Mouse (Mus musculus): ENCODE data around the gene Prim2.
A peak's percentile ranks its signal among the peaks of the same experiment; 100 is the strongest.
"Not testable (repeated sequence)": the region's sequence is repeated elsewhere in the genome, so short reads cannot be mapped to it uniquely, and the experiment has no call there.

Gene Prim2

GRCm38 (mm10) chr1:33649534-33650108, 20.0 kb downstream of the Prim2 start:
- no peak for DNase-seq

GRCm38 (mm10) chr1:33649021-33649420, 20.6 kb downstream of the Prim2 start:
- no peak for DNase-seq

GRCm38 (mm10) chr1:33647661-33648060, 21.9 kb downstream of the Prim2 start:
- no peak for DNase-seq

GRCm38 (mm10) chr1:33647173-33647572, 22.4 kb downstream of the Prim2 start:
- peak; percentile 32 for DNase-seq

- no peak for DNase-seq
Measured at GRCm38 (mm10) chr1:33645689-33646088, 23.9 kb downstream of the Prim2 start.

- no peak for DNase-seq
Measured at GRCm38 (mm10) chr1:33641139-33641538, 28.5 kb downstream of the Prim2 start.

- DNase-seq: no peak
Measured at GRCm38 (mm10) chr1:33640089-33640488, 29.5 kb downstream of the Prim2 start.

- no peak for DNase-seq
Measured at GRCm38 (mm10) chr1:33639234-33639633, 30.4 kb downstream of the Prim2 start.

GRCm38 (mm10) chr1:33637827-33638226, 31.8 kb downstream of the Prim2 start:
- no peak for DNase-seq

GRCm38 (mm10) chr1:33636421-33637195, 33.0 kb downstream of the Prim2 start:
- no peak for DNase-seq

GRCm38 (mm10) chr1:33631002-33631618, 38.5 kb downstream of the Prim2 start:
- DNase-seq: not testable (repeated sequence)

GRCm38 (mm10) chr1:33627803-33628202, 41.8 kb downstream of the Prim2 start:
- no peak for DNase-seq

GRCm38 (mm10) chr1:33627070-33627469, 42.5 kb downstream of the Prim2 start:
- DNase-seq: no peak

- DNase-seq: no peak
Measured at GRCm38 (mm10) chr1:33624900-33625299, 44.7 kb downstream of the Prim2 start.

- DNase-seq: no peak
Measured at GRCm38 (mm10) chr1:33624441-33624840, 45.2 kb downstream of the Prim2 start.

GRCm38 (mm10) chr1:33621791-33622190, 47.8 kb downstream of the Prim2 start:
- no peak for DNase-seq

GRCm38 (mm10) chr1:33620091-33620788, 49.4 kb downstream of the Prim2 start:
- no peak for DNase-seq

- not testable (repeated sequence) for DNase-seq
Measured at GRCm38 (mm10) chr1:33616642-33617041, 53.0 kb downstream of the Prim2 start.

- no peak for DNase-seq
Measured at GRCm38 (mm10) chr1:33612100-33612499, 57.5 kb downstream of the Prim2 start.

GRCm38 (mm10) chr1:33610026-33610721, 59.4 kb downstream of the Prim2 start:
- DNase-seq: peak; percentile 87

- DNase-seq: peak; percentile 57
Measured at GRCm38 (mm10) chr1:33608133-33608532, 61.5 kb downstream of the Prim2 start.

GRCm38 (mm10) chr1:33604087-33604699, 65.4 kb downstream of the Prim2 start:
- DNase-seq: no peak

Data from retina, postnatal 1 day (tissue).